Mouse (Mus musculus) midbrain, embryonic 16.5 days (tissue): ENCODE measurements around the gene Hook1. TPM values are rescaled to one million over a fixed set of nuclear protein-coding genes. Genes with fewer than 3 reads are reported as not detected.

Experiments
- ATAC-seq: fragments of 200-750 bp; cut with Nextera tagmentation; 2 replicates; pipeline ENCODE4 v1.8.0; 2017; ENCODE audit warnings: moderate TSS enrichment
- H3K27ac ChIP-seq: fragments of 300-500 bp; sonication (generic); 2 replicates; pipeline ENCODE4 v1.5.1; 2014; ENCODE audit warnings: mild to moderate bottlenecking, low read length, mixed read lengths
- H3K27me3 ChIP-seq: fragments of 300-500 bp; sonication (generic); 2 replicates; pipeline ENCODE4 v1.6.1; 2014; ENCODE audit warnings: low read depth, low read length, mixed read lengths; ENCODE audit not compliant: control insufficient read depth, insufficient read depth
- H3K36me3 ChIP-seq: fragments of 300-500 bp; sonication (generic); 2 replicates; pipeline ENCODE4 v1.6.1; 2014; ENCODE audit warnings: mild to moderate bottlenecking, low read length, moderate library complexity, mixed read lengths; ENCODE audit not compliant: control insufficient read depth, insufficient read depth
- H3K4me1 ChIP-seq: fragments of 300-500 bp; sonication (generic); 2 replicates; pipeline ENCODE4 v1.6.1; 2014; ENCODE audit warnings: mild to moderate bottlenecking, low read length, mixed read lengths; ENCODE audit not compliant: control insufficient read depth, insufficient read depth
- H3K4me2 ChIP-seq: fragments of 300-500 bp; sonication (generic); 2 replicates; pipeline ENCODE4 v1.6.1; 2014; ENCODE audit warnings: mild to moderate bottlenecking, low read length, mixed read lengths
- H3K4me3 ChIP-seq: fragments of 300-500 bp; sonication (generic); 2 replicates; pipeline ENCODE4 v1.5.1; 2014; ENCODE audit warnings: low read depth, mild to moderate bottlenecking, low read length, moderate library complexity, mixed read lengths
- H3K9ac ChIP-seq: fragments of 300-500 bp; sonication (generic); 2 replicates; pipeline ENCODE4 v1.6.1; 2014; ENCODE audit warnings: low read depth, low read length, mixed read lengths
- H3K9me3 ChIP-seq: fragments of 300-500 bp; sonication (generic); replicated peaks from 2 replicates; pipeline ENCODE4 v1.6.1; 2014; ENCODE audit warnings: mild to moderate bottlenecking, low read length, mixed read lengths; ENCODE audit not compliant: control insufficient read depth, poor library complexity, severe bottlenecking
- WGBS: fragments of 180-500 bp; shearing (Covaris S2); extraction: QIAGEN DNeasy Blood & Tissue Kit; methylation state at CpG from one replicate; pipeline ENCODE4 v1.1.7; 2014; 5-methylcytosine and 5-hydroxymethylcytosine counted together
- polyA plus RNA-seq: library from polyadenylated mRNA; unstranded; fragments of >200 nt; fragmentation: Nextera tagmentation; extraction: Ambion mirVana; gene quantifications from 2 replicates; pipeline ENCODE4 v1.2.1, GENCODE M21; 2015

The Hook1 gene
- polyA plus RNA-seq, 1 experiment from 2014 or later, result 90.8 TPM

- Histone ChIP-seq H3K4me2 (no peak overlapping the region), H3K27ac (no peak overlapping the region), H3K36me3 (no peaks in the 10 kb centered on the region), H3K4me3 (no peak overlapping the region), H3K9me3 (no peaks in the 10 kb centered on the region), H3K4me1 (no peaks in the 10 kb centered on the region), H3K27me3 (no peaks in the 10 kb centered on the region), H3K9ac (no peak overlapping the region)
- WGBS, result 87% methylated on average over 2 of the region's 2 CpGs
- ATAC-seq, result no peak
Measured at GRCm38 (mm10) chr4:96062045-96062444, 95.0 kb downstream of the Hook1 start.

Other genes with a start within 250 kb of the Hook1 start
- gene Cyp2j13, start 110.3 kb downstream of the Hook1 start, polyA plus RNA-seq, result not detected in 2 replicates
- not detected in 2 replicates for gene Cyp2j12, start 173.9 kb downstream of the Hook1 start, polyA plus RNA-seq